In genomic region chr3:52271376-52271775, GRCm38 (mm10) we compare ENCODE assay signal across 11 mouse cellular contexts. TPM values are rescaled to one million over a fixed set of nuclear protein-coding genes. Genes with fewer than 3 reads are reported as not detected.
DNase-seq lines count a peak whose midpoint lies in the region; ATAC-seq and TF ChIP-seq lines count a peak whose summit lies in the region.
"Had no signal": no experiment of that assay in that cellular context is flagged by ENCODE, and none has a peak within 500 bp of the region (broad histone marks: within the 10 kb centered on the region; RNA-seq: fewer than 3 reads in every experiment).

No protein-coding gene starts in this region.

- DNase-seq in forebrain, postnatal 0 days, result no peak
- DNase-seq in forebrain, embryonic 11.5 days (ENCODE audit: low spot score), result no peak
- no peak for DNase-seq in left cerebral cortex, adult 2 months (ENCODE audit: extremely low spot score in 1 of 2, low spot score in 2 of 2)
- no peak for DNase-seq in left cerebral cortex, adult 9 months (ENCODE audit: low spot score in 2 of 2)
- peak; percentile 30 for DNase-seq in kidney, postnatal 14 days
- DNase-seq in cerebellum, adult 2 months, result no peak
- no peak for DNase-seq in layer of hippocampus, postnatal 14 days (ENCODE audit: low spot score in 2 of 2)
- DNase-seq: B cell, adult 2 months; gastrocnemius, postnatal 10 days had no signal

- no peaks in the 10 kb centered on the region for H3K9me3 ChIP-seq in forebrain, postnatal 0 days (ENCODE audit: low read length)
- H3K9me3 ChIP-seq in forebrain, embryonic 11.5 days (ENCODE audit: control insufficient read depth, low read length), result no peaks in the 10 kb centered on the region
- H3K9me3 ChIP-seq: midbrain, embryonic 12.5 days had no signal

- TF ChIP-seq POLR2A in cerebellum, adult 2 months (IDR thresholded peaks at IDR 0.05; ENCODE audit: borderline replicate concordance, insufficient read depth, low read length), result no peak

- no peak overlapping the region for H3K9ac ChIP-seq in forebrain, postnatal 0 days
- no peak overlapping the region for H3K9ac ChIP-seq in forebrain, embryonic 11.5 days (ENCODE audit: low read length)
- H3K9ac ChIP-seq: midbrain, embryonic 12.5 days had no signal

- intact Hi-C loops in left cerebral cortex, adult 2 months (cut with DNase I), result loop anchor here (5.0 kb wide), 1 partner anchor 51 kb away; no protein-coding TSS in a partner anchor

- peaks cover 6% of the 10 kb centered on the region for H3K4me1 ChIP-seq in forebrain, postnatal 0 days (ENCODE audit: insufficient read depth)
- H3K4me1 ChIP-seq in forebrain, embryonic 11.5 days (replicated peaks; ENCODE audit: control insufficient read depth, insufficient read depth, low read length), result no peaks in the 10 kb centered on the region; the same call in 1 of the 2 replicates
- H3K4me1 ChIP-seq in brown adipose tissue, adult 24 weeks (ENCODE audit: control insufficient read depth, insufficient read depth, insufficient read length, low read length), result peaks cover 21% of the 10 kb centered on the region
- H3K4me1 ChIP-seq in cerebellum, adult 2 months (ENCODE audit: control insufficient read depth, insufficient read depth, low read length), result no peaks in the 10 kb centered on the region

- ATAC-seq in forebrain, postnatal 0 days, result no peak
- no peak for ATAC-seq in forebrain, embryonic 11.5 days (replicated peaks; ENCODE audit: low FRiP score)

- H3K4me3 ChIP-seq in forebrain, postnatal 0 days (ENCODE audit: low read depth, low read length), result peak overlapping the region; percentile 77; the same call in 1 of the 2 replicates
- no peak overlapping the region for H3K4me3 ChIP-seq in forebrain, embryonic 11.5 days (ENCODE audit: low read depth, low read length)
- H3K4me3 ChIP-seq in left cerebral cortex, adult 2 months, result peak overlapping the region; percentile 87; the same call in 1 of the 2 replicates
- H3K4me3 ChIP-seq in brown adipose tissue, adult 24 weeks (ENCODE audit: insufficient read depth, low read depth, low read length), result peak overlapping the region; percentile 49
- no peak overlapping the region for H3K4me3 ChIP-seq in cerebellum, adult 2 months (replicated peaks; ENCODE audit: insufficient read depth, low read depth, low read length)

- no peak for TF ChIP-seq CTCF in forebrain, postnatal 0 days (IDR thresholded peaks at IDR 0.05; ENCODE audit: low read depth)
- TF ChIP-seq CTCF in left cerebral cortex, adult 2 months (IDR thresholded peaks at IDR 0.05), result no peak
- TF ChIP-seq CTCF in cerebellum, adult 2 months (IDR thresholded peaks at IDR 0.05; ENCODE audit: borderline replicate concordance, insufficient read depth, low read depth, low read length), result no peak

- 84% methylated on average over 5 of the region's 5 CpGs for WGBS in forebrain, postnatal 0 days
- WGBS in forebrain, embryonic 11.5 days, result 87% methylated on average over 5 of the region's 5 CpGs
- WGBS in cerebellum, adult 2 months, result 89% methylated on average over 5 of the region's 5 CpGs

- peak overlapping the region; percentile 95; the same call in 1 of the 2 replicates for H3K4me2 ChIP-seq in forebrain, postnatal 0 days (ENCODE audit: low read depth)
- no peak overlapping the region for H3K4me2 ChIP-seq in forebrain, embryonic 11.5 days (ENCODE audit: low read depth, low read length, severe bottlenecking)
- H3K4me2 ChIP-seq: midbrain, embryonic 12.5 days had no signal

- no peaks in the 10 kb centered on the region for H3K36me3 ChIP-seq in forebrain, postnatal 0 days (ENCODE audit: insufficient read depth)
- H3K36me3 ChIP-seq in forebrain, embryonic 11.5 days (ENCODE audit: control insufficient read depth, insufficient read depth, low read length), result no peaks in the 10 kb centered on the region
- H3K36me3 ChIP-seq: midbrain, embryonic 12.5 days had no signal

- no peak overlapping the region for H3K27ac ChIP-seq in forebrain, postnatal 0 days (ENCODE audit: low read depth, low read length)
- no peak overlapping the region for H3K27ac ChIP-seq in forebrain, embryonic 11.5 days (ENCODE audit: low read depth, low read length)
- H3K27ac ChIP-seq in left cerebral cortex, adult 2 months, result no peak overlapping the region
- H3K27ac ChIP-seq in brown adipose tissue, adult 24 weeks (replicated peaks; ENCODE audit: low read depth, low read length), result peak overlapping the region; percentile 58
- no peak overlapping the region for H3K27ac ChIP-seq in cerebellum, adult 2 months (ENCODE audit: insufficient read depth, low read length)
- H3K27ac ChIP-seq: midbrain, embryonic 12.5 days had no signal

- peaks cover 25% of the 10 kb centered on the region for H3K27me3 ChIP-seq in forebrain, postnatal 0 days (ENCODE audit: insufficient read depth, low read length)
- H3K27me3 ChIP-seq in forebrain, embryonic 11.5 days (ENCODE audit: control insufficient read depth, insufficient read depth, low read length), result peaks cover 25% of the 10 kb centered on the region
- H3K27me3 ChIP-seq in cerebellum, adult 2 months (ENCODE audit: control insufficient read depth, insufficient read depth, low read length), result no peaks in the 10 kb centered on the region

RNA-seq across cellular contexts. Expression of gene Foxo1, which starts 3.2 kb away (rescaled TPM):
- 6.3 and 8.1 TPM in 2 replicates for total RNA-seq in forebrain, postnatal 0 days (2014; rRNA removed)
- 5.0 and 6.3 TPM in 2 replicates for polyA plus RNA-seq in forebrain, postnatal 0 days (2015; fragmentation: Nextera tagmentation; extraction: Ambion mirVana)
- 3.7 and 4.2 TPM in 2 replicates for polyA plus RNA-seq in forebrain, embryonic 11.5 days (2014; fragmentation: Nextera tagmentation; extraction: Ambion mirVana)
- 10 to 100 TPM; 10.3 to 13.8 TPM for total RNA-seq in left cerebral cortex, adult 2 months (2021)
- 10.7 and 13.4 TPM in 2 replicates for polyA plus RNA-seq in brown adipose tissue, adult 24 weeks (2012; ENCODE audit: insufficient read depth, insufficient read length, missing spikeins)
- 5.4 and 6.7 TPM in 2 replicates for polyA plus RNA-seq in cerebellum, adult 2 months (2012; rRNA removed)
- 10 to 100 TPM; 22.1 to 22.9 TPM for total RNA-seq in layer of hippocampus, postnatal 14 days (2021)

Comparison
In these comparisons a context has a peak if more than half of its experiments do, and no peak if none do; other contexts are left out.
1. H3K4me3 ChIP-seq: peak in forebrain, postnatal 0 days (single experiment), left cerebral cortex, adult 2 months (single experiment) and brown adipose tissue, adult 24 weeks (single experiment); none in forebrain, embryonic 11.5 days (single experiment) and cerebellum, adult 2 months (single experiment).